In genomic region chr3:34525730-34526129, GRCm38 (mm10) we compare ENCODE assay signal across 21 mouse cellular contexts.
"Had no signal": no experiment of that assay in that cellular context is flagged by ENCODE, and none has a peak within 500 bp of the region (broad histone marks: within the 10 kb centered on the region; RNA-seq: fewer than 3 reads in every experiment).

No protein-coding gene starts in this region.

- H3K4me3 ChIP-seq: layer of hippocampus, adult 2 months; limb, embryonic 10.5 days; limb, embryonic 13.5 days; liver, embryonic 12.5 days; liver, embryonic 15.5 days; lung, embryonic 15.5 days; midbrain, embryonic 13.5 days had no signal

- DNase-seq: kidney, adult 8-10 months; kidney, postnatal 14 days; layer of hippocampus, adult 9-11 months; liver; lung, adult 18-20 months; lung, postnatal 10 days; right cerebral cortex, adult 18-20 months; right cerebral cortex, postnatal 14 days; right cerebral cortex, postnatal 4 days; thymus, adult 2 months; thymus, postnatal 14 days; thymus, postnatal 4 days had no signal

- H3K9me3 ChIP-seq: limb, embryonic 10.5 days; liver, embryonic 12.5 days; liver, embryonic 15.5 days; lung, embryonic 15.5 days had no signal

- H3K36me3 ChIP-seq: limb, embryonic 10.5 days; limb, embryonic 13.5 days; liver, embryonic 12.5 days; liver, embryonic 15.5 days; lung, embryonic 15.5 days had no signal

- H3K27ac ChIP-seq: layer of hippocampus, adult 2 months; limb, embryonic 10.5 days; limb, embryonic 13.5 days; liver, embryonic 12.5 days; liver, embryonic 15.5 days; lung, embryonic 15.5 days; macrophage; midbrain, embryonic 13.5 days; stomach, postnatal 0 days had no signal

- H3K27me3 ChIP-seq: liver, embryonic 12.5 days; liver, embryonic 15.5 days; lung, embryonic 15.5 days had no signal

- ATAC-seq: liver, embryonic 12.5 days; midbrain, embryonic 13.5 days had no signal

- H3K9ac ChIP-seq: limb, embryonic 13.5 days; liver, embryonic 12.5 days; liver, embryonic 15.5 days; lung, embryonic 15.5 days; midbrain, embryonic 13.5 days had no signal

- H3K4me2 ChIP-seq: limb, embryonic 13.5 days; liver, embryonic 12.5 days; liver, embryonic 15.5 days; lung, embryonic 15.5 days; midbrain, embryonic 13.5 days had no signal

- H3K4me1 ChIP-seq: limb, embryonic 10.5 days; limb, embryonic 13.5 days; liver, embryonic 12.5 days; liver, embryonic 15.5 days; lung, embryonic 15.5 days had no signal
